Mouse (Mus musculus): ENCODE measurements around the gene Rimbp2. TPM values are rescaled to one million over a fixed set of nuclear protein-coding genes. Genes with fewer than 3 reads are reported as not detected.

The Rimbp2 gene
- polyA plus RNA-seq, 1 experiment = 1.1 TPM

DNA sequence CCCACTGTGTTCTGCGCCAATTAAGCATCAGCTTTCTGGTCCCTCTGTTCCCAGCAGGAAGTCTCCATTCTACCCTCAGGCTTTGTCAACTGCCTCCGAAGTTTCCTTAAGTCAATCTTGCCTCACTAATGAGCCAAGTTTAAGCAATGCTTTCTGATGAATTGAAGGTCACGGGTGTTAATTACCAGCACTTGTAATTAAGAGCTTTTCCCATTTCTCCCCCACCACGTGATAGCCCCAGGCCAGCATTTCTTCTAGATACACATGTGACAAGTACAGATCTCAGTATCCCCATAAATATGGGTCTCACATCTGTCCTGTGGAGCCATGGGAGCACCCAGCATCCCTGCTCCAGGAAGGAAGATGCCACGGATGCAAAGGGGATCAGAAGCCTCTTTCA is 20.5 kb downstream of the Rimbp2 start:
- no peaks in the 10 kb centered on the region for H3K27me3 ChIP-seq (ENCODE audit: control insufficient read depth, insufficient read depth, low read length)
- no peak overlapping the region for H3K27ac ChIP-seq (ENCODE audit: insufficient read depth, low read depth, low read length)
- TF ChIP-seq POLR2A (IDR thresholded peaks at IDR 0.05; ENCODE audit: low read depth, low read length) = no peak
- TF ChIP-seq CTCF (IDR thresholded peaks at IDR 0.05; ENCODE audit: extremely low read depth, insufficient read length, insufficient replicate concordance, low read depth, low read length) = no peak
- no peak overlapping the region for H3K4me3 ChIP-seq (ENCODE audit: low read depth, low read length)
- H3K36me3 ChIP-seq (ENCODE audit: control insufficient read depth, insufficient read depth, low read length) = no peaks in the 10 kb centered on the region
- H3K4me1 ChIP-seq (ENCODE audit: control insufficient read depth, insufficient read depth, insufficient read length, low read length) = no peaks in the 10 kb centered on the region; the same call in 1 of the 2 replicates
- 70% methylated on average over 5 of the region's 5 CpGs for whole genome bisulfite sequencing

DNA sequence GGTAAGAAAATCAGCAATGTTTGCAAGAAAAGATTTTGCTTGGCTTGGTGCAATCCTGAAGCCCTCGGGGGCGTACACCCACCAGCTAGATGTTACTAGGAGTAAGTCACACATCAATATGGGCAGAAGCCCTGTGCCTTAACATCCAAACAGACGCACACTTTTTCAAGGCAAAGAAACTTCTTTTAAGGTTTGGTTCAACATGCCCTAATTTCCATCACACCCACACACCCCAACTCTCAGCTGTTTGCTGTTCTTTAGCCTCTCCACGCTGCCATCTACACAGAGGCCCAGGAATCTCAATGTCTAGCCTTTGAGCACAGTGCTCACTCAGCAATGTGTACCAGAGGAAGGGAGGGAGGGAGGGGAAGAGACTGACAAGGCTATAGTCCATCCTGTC is 28.2 kb downstream of the Rimbp2 start:
- Histone ChIP-seq H3K27ac (ENCODE audit: insufficient read depth, low read depth, low read length) (no peak overlapping the region), H3K4me1 (ENCODE audit: control insufficient read depth, insufficient read depth, insufficient read length, low read length) (no peaks in the 10 kb centered on the region), H3K27me3 (ENCODE audit: control insufficient read depth, insufficient read depth, low read length) (no peaks in the 10 kb centered on the region), H3K4me3 (ENCODE audit: low read depth, low read length) (no peak overlapping the region), H3K36me3 (ENCODE audit: control insufficient read depth, insufficient read depth, low read length) (no peaks in the 10 kb centered on the region)
- WGBS = 75% methylated on average over 4 of the region's 4 CpGs
- TF ChIP-seq CTCF (IDR thresholded peaks at IDR 0.05; ENCODE audit: extremely low read depth, insufficient read length, insufficient replicate concordance, low read depth, low read length) = no peak
- no peak for TF ChIP-seq POLR2A (IDR thresholded peaks at IDR 0.05; ENCODE audit: low read depth, low read length)

DNA sequence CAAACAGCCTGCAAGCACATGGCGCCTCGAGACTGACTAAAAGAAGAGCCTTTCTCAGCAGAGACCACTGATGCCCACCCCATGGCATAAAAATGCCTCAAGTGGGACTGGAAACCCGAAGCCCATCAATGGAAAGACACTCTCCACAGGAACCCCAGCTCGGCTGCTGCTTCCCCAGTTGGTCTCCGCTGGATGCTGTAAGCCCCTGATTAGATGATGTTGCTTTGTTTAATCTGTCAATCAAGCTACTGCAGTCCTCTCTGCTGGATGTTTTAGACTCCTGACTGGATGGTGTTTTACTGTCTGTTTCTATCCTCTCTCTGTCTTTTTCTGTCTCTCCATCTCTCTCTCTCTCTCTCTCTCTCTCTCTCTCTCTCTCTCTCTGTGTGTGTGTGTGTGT is 33.2 kb downstream of the Rimbp2 start:
- Histone ChIP-seq H3K27ac (ENCODE audit: insufficient read depth, low read depth, low read length) (no peak overlapping the region), H3K27me3 (ENCODE audit: control insufficient read depth, insufficient read depth, low read length) (no peaks in the 10 kb centered on the region), H3K36me3 (ENCODE audit: control insufficient read depth, insufficient read depth, low read length) (no peaks in the 10 kb centered on the region), H3K4me1 (ENCODE audit: control insufficient read depth, insufficient read depth, insufficient read length, low read length) (no peaks in the 10 kb centered on the region), H3K4me3 (ENCODE audit: low read depth, low read length) (no peak overlapping the region)
- WGBS = 37% methylated on average over 5 of the region's 5 CpGs
- TF ChIP-seq POLR2A (IDR thresholded peaks at IDR 0.05; ENCODE audit: low read depth, low read length) (no peak), CTCF (IDR thresholded peaks at IDR 0.05; ENCODE audit: extremely low read depth, insufficient read length, insufficient replicate concordance, low read depth, low read length) (no peak)

DNA sequence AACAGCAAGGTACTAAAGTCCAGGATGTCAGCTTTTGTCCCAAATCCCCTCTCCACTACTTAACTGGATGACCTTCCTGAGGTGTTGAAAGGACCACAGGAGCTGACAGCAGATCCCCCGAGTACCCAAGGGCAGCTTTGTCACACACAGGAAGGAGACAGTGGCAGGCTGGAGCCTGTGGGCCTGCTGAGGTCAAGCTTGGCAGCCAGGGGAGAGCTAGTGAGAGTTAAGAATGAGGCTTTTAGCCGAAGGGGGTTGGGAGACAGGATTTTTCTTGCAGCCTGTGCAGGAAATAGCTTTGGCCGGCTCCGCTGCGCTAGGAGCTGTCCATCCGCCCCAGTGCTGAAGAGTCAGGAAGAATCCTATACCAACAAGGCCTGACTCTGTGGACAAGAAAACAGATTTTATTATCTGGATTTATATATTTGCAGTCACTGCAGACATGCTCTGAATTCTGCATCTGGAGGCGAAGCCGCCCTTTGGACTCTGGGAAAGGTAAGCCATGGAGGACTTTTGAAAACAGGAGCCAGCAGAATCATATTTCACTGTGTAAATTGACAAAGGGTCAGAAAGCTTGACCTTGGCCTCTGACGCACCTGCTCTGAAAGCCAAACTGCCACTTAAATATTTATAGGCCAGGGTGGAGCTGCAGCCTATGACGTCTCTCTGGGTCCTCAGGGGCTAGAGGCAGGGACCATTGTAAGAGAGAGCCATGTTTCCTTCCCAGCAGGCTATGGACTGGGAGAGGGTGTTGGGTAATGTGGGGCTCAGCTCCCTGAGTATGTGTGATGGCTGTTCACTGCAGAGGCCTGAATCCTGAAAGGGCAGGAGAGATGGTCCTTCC is 35.9 kb downstream of the Rimbp2 start:
- WGBS = 6% methylated on average over 10 of the region's 10 CpGs
- Histone ChIP-seq H3K36me3 (ENCODE audit: control insufficient read depth, insufficient read depth, low read length) (no peaks in the 10 kb centered on the region), H3K27ac (ENCODE audit: insufficient read depth, low read depth, low read length) (no peak overlapping the region), H3K4me3 (ENCODE audit: low read depth, low read length) (no peak overlapping the region), H3K4me1 (ENCODE audit: control insufficient read depth, insufficient read depth, insufficient read length, low read length) (no peaks in the 10 kb centered on the region), H3K27me3 (ENCODE audit: control insufficient read depth, insufficient read depth, low read length) (no peaks in the 10 kb centered on the region)
- TF ChIP-seq POLR2A (IDR thresholded peaks at IDR 0.05; ENCODE audit: low read depth, low read length) = no peak
- TF ChIP-seq CTCF (IDR thresholded peaks at IDR 0.05; ENCODE audit: extremely low read depth, insufficient read length, insufficient replicate concordance, low read depth, low read length) = no peak

DNA sequence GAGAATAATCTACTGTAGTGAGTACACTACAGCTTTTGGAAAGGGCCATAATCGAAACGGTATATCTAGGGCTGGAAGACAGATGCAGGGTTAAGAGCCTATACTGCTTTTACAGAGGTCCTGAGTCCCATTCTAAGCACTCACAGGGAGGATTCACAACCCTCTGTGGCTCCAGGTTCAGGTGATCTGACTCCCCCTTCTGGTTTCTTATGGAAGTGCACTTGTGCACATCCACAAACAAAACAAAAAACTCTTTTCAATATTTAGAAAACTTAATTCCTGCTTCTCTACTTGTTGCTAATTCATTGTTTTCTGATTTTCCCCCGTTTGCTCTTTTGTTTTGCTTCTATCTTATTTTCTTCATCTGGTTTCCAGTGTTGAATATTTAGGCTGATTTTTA is 39.5 kb downstream of the Rimbp2 start:
- Histone ChIP-seq H3K27me3 (ENCODE audit: control insufficient read depth, insufficient read depth, low read length) (no peaks in the 10 kb centered on the region), H3K4me3 (ENCODE audit: low read depth, low read length) (no peak overlapping the region), H3K36me3 (ENCODE audit: control insufficient read depth, insufficient read depth, low read length) (no peaks in the 10 kb centered on the region), H3K27ac (ENCODE audit: insufficient read depth, low read depth, low read length) (no peak overlapping the region), H3K4me1 (ENCODE audit: control insufficient read depth, insufficient read depth, insufficient read length, low read length) (no peaks in the 10 kb centered on the region)
- 76% methylated on average over 3 of the region's 3 CpGs for WGBS
- TF ChIP-seq CTCF (IDR thresholded peaks at IDR 0.05; ENCODE audit: extremely low read depth, insufficient read length, insufficient replicate concordance, low read depth, low read length) = no peak
- TF ChIP-seq POLR2A (IDR thresholded peaks at IDR 0.05; ENCODE audit: low read depth, low read length) = no peak

DNA sequence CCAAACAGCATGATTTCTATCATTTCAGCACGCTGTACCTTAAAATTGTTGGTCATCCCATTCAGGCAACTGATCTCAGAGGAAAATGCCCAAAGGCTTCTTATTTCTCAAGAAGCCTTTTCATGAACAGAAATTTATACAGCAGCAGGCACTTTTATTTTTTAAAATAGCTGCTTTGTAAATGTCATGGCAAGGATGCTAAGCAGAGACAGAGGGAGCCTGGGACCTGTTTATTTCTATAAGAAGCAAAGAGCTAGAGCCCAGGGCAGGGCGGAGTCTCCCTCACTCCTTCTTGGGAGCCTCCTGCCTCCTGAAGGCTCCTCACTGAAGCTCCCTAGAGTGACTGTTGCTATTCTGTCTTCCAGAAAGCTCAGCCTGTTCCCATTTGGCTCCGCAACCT is 40.9 kb downstream of the Rimbp2 start:
- Histone ChIP-seq H3K36me3 (ENCODE audit: control insufficient read depth, insufficient read depth, low read length) (no peaks in the 10 kb centered on the region), H3K4me1 (ENCODE audit: control insufficient read depth, insufficient read depth, insufficient read length, low read length) (no peaks in the 10 kb centered on the region), H3K27ac (ENCODE audit: insufficient read depth, low read depth, low read length) (no peak overlapping the region), H3K4me3 (ENCODE audit: low read depth, low read length) (no peak overlapping the region), H3K27me3 (ENCODE audit: control insufficient read depth, insufficient read depth, low read length) (no peaks in the 10 kb centered on the region)
- TF ChIP-seq POLR2A (IDR thresholded peaks at IDR 0.05; ENCODE audit: low read depth, low read length) = no peak
- no peak for TF ChIP-seq CTCF (IDR thresholded peaks at IDR 0.05; ENCODE audit: extremely low read depth, insufficient read length, insufficient replicate concordance, low read depth, low read length)
- 88% methylated on average over 3 of the region's 3 CpGs for WGBS

DNA sequence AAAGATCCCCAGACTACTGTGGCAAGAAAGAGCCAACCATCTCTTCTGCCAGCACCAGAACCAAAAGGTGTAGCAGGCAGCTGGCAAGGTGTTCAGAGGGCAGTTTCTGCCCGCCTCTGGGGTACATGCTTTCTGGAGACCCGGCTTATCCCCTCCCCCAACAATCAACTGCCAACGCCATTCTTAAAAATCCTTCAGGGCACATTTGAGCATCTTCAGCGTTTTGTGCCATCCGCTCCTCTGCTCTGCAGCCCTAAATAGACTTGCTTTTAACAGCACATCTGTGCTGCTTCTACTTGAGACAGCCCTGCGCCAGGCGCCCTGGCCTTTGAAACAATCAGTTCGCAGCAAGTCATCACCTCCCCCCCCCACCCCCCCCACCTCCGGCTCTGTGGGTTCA is 41.7 kb downstream of the Rimbp2 start:
- H3K4me3 ChIP-seq (ENCODE audit: low read depth, low read length) = no peak overlapping the region
- no peak overlapping the region for H3K27ac ChIP-seq (ENCODE audit: insufficient read depth, low read depth, low read length)
- TF ChIP-seq CTCF (IDR thresholded peaks at IDR 0.05; ENCODE audit: extremely low read depth, insufficient read length, insufficient replicate concordance, low read depth, low read length) (no peak), POLR2A (IDR thresholded peaks at IDR 0.05; ENCODE audit: low read depth, low read length) (no peak)
- no peaks in the 10 kb centered on the region for H3K36me3 ChIP-seq (ENCODE audit: control insufficient read depth, insufficient read depth, low read length)
- 78% methylated on average over 9 of the region's 9 CpGs for WGBS
- H3K4me1 ChIP-seq (ENCODE audit: control insufficient read depth, insufficient read depth, insufficient read length, low read length) = no peaks in the 10 kb centered on the region
- no peaks in the 10 kb centered on the region for H3K27me3 ChIP-seq (ENCODE audit: control insufficient read depth, insufficient read depth, low read length)
